In genomic region chr19:7334049-7334448, GRCm38 (mm10) we compare ENCODE assay signal across 14 mouse cellular contexts. TPM values are rescaled to one million over a fixed set of nuclear protein-coding genes. Genes with fewer than 3 reads are reported as not detected.
DNase-seq lines count a peak whose midpoint lies in the region; ATAC-seq lines count a peak whose summit lies in the region.
"Had no signal": no experiment of that assay in that cellular context is flagged by ENCODE, and none has a peak within 500 bp of the region (broad histone marks: within the 10 kb centered on the region; RNA-seq: fewer than 3 reads in every experiment).

No protein-coding gene starts in this region.

- peak overlapping the region; percentile 54 for H3K27ac ChIP-seq in kidney, embryonic 15.5 days
- peak overlapping the region; percentile 68 for H3K27ac ChIP-seq in lung, embryonic 16.5 days (ENCODE audit: low read length)
- no peak overlapping the region for H3K27ac ChIP-seq in forebrain, embryonic 12.5 days
- H3K27ac ChIP-seq: forebrain, embryonic 10.5 days; limb, embryonic 12.5 days had no signal

- WGBS in kidney, embryonic 15.5 days: 40% methylated on average over 2 of the region's 2 CpGs
- WGBS in lung, embryonic 16.5 days: 31% methylated on average over 2 of the region's 2 CpGs
- 79% methylated on average over 2 of the region's 2 CpGs for WGBS in forebrain, embryonic 12.5 days

- H3K9ac ChIP-seq in kidney, embryonic 15.5 days: no peak overlapping the region
- H3K9ac ChIP-seq in lung, embryonic 16.5 days (ENCODE audit: low read length): no peak overlapping the region
- H3K9ac ChIP-seq in forebrain, embryonic 12.5 days: no peak overlapping the region
- H3K9ac ChIP-seq: limb, embryonic 12.5 days had no signal

- H3K4me3 ChIP-seq in kidney, embryonic 15.5 days (replicated peaks): no peak overlapping the region
- no peak overlapping the region for H3K4me3 ChIP-seq in lung, embryonic 16.5 days (ENCODE audit: low read length)
- no peak overlapping the region for H3K4me3 ChIP-seq in forebrain, embryonic 12.5 days (replicated peaks)
- H3K4me3 ChIP-seq: forebrain, embryonic 10.5 days; limb, embryonic 12.5 days had no signal

- peaks cover 40% of the 10 kb centered on the region for H3K4me1 ChIP-seq in kidney, embryonic 15.5 days
- H3K4me1 ChIP-seq in lung, embryonic 16.5 days (replicated peaks; ENCODE audit: control insufficient read depth, insufficient read depth, low read length): peaks cover 30% of the 10 kb centered on the region
- H3K4me1 ChIP-seq in forebrain, embryonic 12.5 days: peaks cover 26% of the 10 kb centered on the region

- H3K9me3 ChIP-seq in kidney, embryonic 15.5 days (replicated peaks): no peaks in the 10 kb centered on the region
- H3K9me3 ChIP-seq in lung, embryonic 16.5 days (ENCODE audit: control insufficient read depth, low read length): no peaks in the 10 kb centered on the region
- H3K9me3 ChIP-seq in forebrain, embryonic 12.5 days: no peaks in the 10 kb centered on the region
- H3K9me3 ChIP-seq: forebrain, embryonic 10.5 days; limb, embryonic 12.5 days had no signal

- H3K27me3 ChIP-seq in kidney, embryonic 15.5 days: no peaks in the 10 kb centered on the region
- H3K27me3 ChIP-seq in lung, embryonic 16.5 days (ENCODE audit: control insufficient read depth, insufficient read depth, low read depth, low read length): no peaks in the 10 kb centered on the region
- H3K27me3 ChIP-seq in forebrain, embryonic 12.5 days: no peaks in the 10 kb centered on the region
- H3K27me3 ChIP-seq: limb, embryonic 12.5 days had no signal

- peaks cover 13% of the 10 kb centered on the region for H3K36me3 ChIP-seq in kidney, embryonic 15.5 days
- no peaks in the 10 kb centered on the region for H3K36me3 ChIP-seq in lung, embryonic 16.5 days (ENCODE audit: control insufficient read depth, insufficient read depth, low read length)
- no peaks in the 10 kb centered on the region for H3K36me3 ChIP-seq in forebrain, embryonic 12.5 days (replicated peaks)

- no peak overlapping the region; the same call in 1 of the 2 replicates for H3K4me2 ChIP-seq in kidney, embryonic 15.5 days
- H3K4me2 ChIP-seq in lung, embryonic 16.5 days (ENCODE audit: low read depth, low read length): peak overlapping the region; percentile 25
- H3K4me2 ChIP-seq in forebrain, embryonic 12.5 days: no peak overlapping the region
- H3K4me2 ChIP-seq: limb, embryonic 12.5 days had no signal

- peak; percentile 53 to 68 for DNase-seq in urinary bladder, postnatal 36 days (ENCODE audit: low spot score in 2 of 2)
- DNase-seq in urinary bladder, postnatal 4 days (ENCODE audit: low spot score in 2 of 2): no peak
- DNase-seq in layer of hippocampus, postnatal 36 days: no peak
- DNase-seq in layer of hippocampus, postnatal 14 days (ENCODE audit: low spot score in 2 of 2): no peak
- no peak for DNase-seq in layer of hippocampus, postnatal 10 days (ENCODE audit: low spot score in 2 of 2)
- DNase-seq: adrenal gland, adult 8-10 months; cerebellum, adult 11 months; heart, postnatal 4 days; thymus, adult 18-20 months had no signal

- ATAC-seq in kidney, embryonic 15.5 days (replicated peaks; ENCODE audit: low FRiP score): 0 out of 2 replicates have a peak, but pooled peaks have one; percentile 69
- peak; percentile 93 for ATAC-seq in lung, embryonic 16.5 days (ENCODE audit: low read depth)
- no peak for ATAC-seq in forebrain, embryonic 12.5 days (ENCODE audit: low FRiP score)

RNA-seq across cellular contexts. Expression of gene Mark2, which starts 7.6 kb away (rescaled TPM):
- 39.8 and 45.1 TPM in 2 replicates for polyA plus RNA-seq in kidney, embryonic 15.5 days (2015; fragmentation: Nextera tagmentation; extraction: Ambion mirVana)
- polyA plus RNA-seq in lung, embryonic 16.5 days (2015; fragmentation: Nextera tagmentation; extraction: Ambion mirVana): 33.4 and 35.0 TPM in 2 replicates
- 100 to 1,000 TPM; 111 to 118 TPM for total RNA-seq in layer of hippocampus, postnatal 36 days (2021)
- 100 to 1,000 TPM in 1 of 2 experiments, 10 to 100 TPM in 1; 95.9 to 110 TPM for total RNA-seq in layer of hippocampus, postnatal 14 days (2021)
- 100 to 1,000 TPM; 102 to 110 TPM for total RNA-seq in layer of hippocampus, postnatal 10 days (2021)
- 47.6 and 53.5 TPM in 2 replicates for polyA plus RNA-seq in forebrain, embryonic 12.5 days (2016; fragmentation: Nextera tagmentation; extraction: Ambion mirVana)

RNA-seq across cellular contexts. Expression of gene Spindoc, which starts 48.7 kb away (rescaled TPM):
- polyA plus RNA-seq in kidney, embryonic 15.5 days (2015; fragmentation: Nextera tagmentation; extraction: Ambion mirVana): 31.5 and 33.9 TPM in 2 replicates
- 24.8 and 25.7 TPM in 2 replicates for polyA plus RNA-seq in lung, embryonic 16.5 days (2015; fragmentation: Nextera tagmentation; extraction: Ambion mirVana)
- 10 to 100 TPM; 31.8 to 36.9 TPM for total RNA-seq in layer of hippocampus, postnatal 36 days (2021)
- 10 to 100 TPM; 32.8 to 33.9 TPM for total RNA-seq in layer of hippocampus, postnatal 14 days (2021)
- total RNA-seq in layer of hippocampus, postnatal 10 days (2021): 10 to 100 TPM; 39.0 to 45.6 TPM
- 41.9 and 42.4 TPM in 2 replicates for polyA plus RNA-seq in forebrain, embryonic 12.5 days (2016; fragmentation: Nextera tagmentation; extraction: Ambion mirVana)

Comparison
In these comparisons a context has a peak if more than half of its experiments do, and no peak if none do; other contexts are left out.
1. DNase-seq: peak in urinary bladder, postnatal 36 days (2 of 2); none in urinary bladder, postnatal 4 days (0 of 2), layer of hippocampus, postnatal 36 days (0 of 2), layer of hippocampus, postnatal 14 days (0 of 2) and layer of hippocampus, postnatal 10 days (0 of 2).